Mouse (Mus musculus): ENCODE measurements around the gene Kansl1.

DNA sequence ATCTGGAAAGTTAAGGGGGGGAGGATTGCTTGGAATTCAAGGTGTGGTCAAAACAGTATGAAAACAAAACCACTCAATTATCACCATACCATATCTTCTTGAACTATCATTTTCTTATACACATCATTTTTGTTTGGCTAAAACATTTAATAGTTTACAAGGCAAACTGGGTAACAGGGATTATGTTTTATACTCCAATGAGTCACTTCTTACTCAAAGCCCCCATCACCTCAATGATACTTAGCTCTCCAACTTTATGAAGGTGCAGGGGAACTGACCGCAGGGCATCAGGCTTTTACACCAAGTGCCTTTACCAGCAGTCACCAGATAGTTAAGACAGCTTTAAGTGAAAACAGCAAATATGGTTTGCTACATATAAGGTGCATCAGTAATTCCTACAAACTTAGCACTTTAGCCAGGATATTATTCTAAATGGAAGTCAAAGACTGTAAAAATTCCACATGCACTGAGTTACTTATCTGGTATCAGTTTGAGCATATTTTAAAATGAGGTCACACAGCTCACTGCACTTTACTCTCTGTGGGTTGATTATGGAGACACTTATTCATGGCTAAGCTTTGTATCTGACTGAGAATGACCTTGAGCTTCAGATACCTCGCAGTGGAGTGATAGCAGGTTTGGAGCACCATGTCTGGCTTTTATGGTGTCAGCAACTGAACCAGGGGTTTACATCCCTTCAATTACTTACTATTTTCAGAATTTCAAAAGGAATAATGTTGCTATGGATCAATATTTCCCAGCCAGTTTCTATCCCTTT is 104.6 kb downstream of the Kansl1 start:
- TF ChIP-seq POLR2A (IDR thresholded peaks at IDR 0.05; ENCODE audit: low read depth, low read length) = no peak
- no peak for TF ChIP-seq CTCF (IDR thresholded peaks at IDR 0.05; ENCODE audit: extremely low read depth, insufficient read depth, insufficient read length, insufficient replicate concordance)

Data from spleen, adult 2 months (tissue).